Mouse (Mus musculus): Measurements from ENCODE around the gene Foxc2. TPM values are rescaled to one million over a fixed set of nuclear protein-coding genes. Genes with fewer than 3 reads are reported as not detected.

The Foxc2 gene
- polyA plus RNA-seq (2015; fragmentation: Nextera tagmentation; extraction: Ambion mirVana) = 33.0 and 42.5 TPM in 2 replicates

DNA sequence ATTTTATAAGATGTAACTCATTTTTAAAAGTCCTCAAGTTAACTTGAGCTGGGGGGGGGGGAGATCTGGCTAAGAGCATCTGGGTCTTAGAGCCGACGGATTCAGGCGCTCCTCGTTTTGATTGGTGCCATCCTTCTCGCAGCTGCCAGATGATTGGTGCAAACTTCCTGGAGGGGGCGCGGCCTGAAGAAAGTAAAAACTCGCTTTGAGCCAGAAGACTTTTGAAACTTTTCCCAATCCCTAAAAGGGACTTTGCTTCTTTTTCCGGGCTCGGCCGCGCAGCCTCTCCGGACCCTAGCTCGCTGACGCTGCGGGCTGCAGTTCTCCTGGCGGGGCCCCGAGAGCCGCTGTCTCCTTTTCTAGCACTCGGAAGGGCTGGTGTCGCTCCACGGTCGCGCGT, at the start of gene Foxc2:
Gene Foxc2 (plus strand): TSS at position 224 of the 400 bp plus-strand sequence.
- under 1% methylated on average over 25 of the region's 25 CpGs for WGBS
- 0 out of 2 replicates have a peak, but pooled peaks cover 7% of the 10 kb centered on the region for H3K4me1 ChIP-seq (replicated peaks; ENCODE audit: insufficient read depth, low read length)
- H3K27ac ChIP-seq = peak within 1 kb of the TSS; percentile 96
- DNase-seq (ENCODE audit: low spot score) (peak; percentile 99), ATAC-seq (replicated peaks; ENCODE audit: low FRiP score, low read depth) (peak; percentile 58; the same call in 1 of the 2 replicates)
- peak within 1 kb of the TSS; percentile 94 for H3K9ac ChIP-seq (ENCODE audit: low read depth, low read length)
- TF ChIP-seq CTCF (IDR thresholded peaks at IDR 0.05; ENCODE audit: low read depth) = peak; percentile 34; the same call in 1 of the 2 replicates
- peaks cover 8% of the 10 kb centered on the region; the same call in 1 of the 2 replicates for H3K36me3 ChIP-seq (ENCODE audit: insufficient read depth, low read length)
- H3K9me3 ChIP-seq (replicated peaks; ENCODE audit: low read length) = no peaks in the 10 kb centered on the region
- H3K4me2 ChIP-seq (ENCODE audit: low read length) = peak within 1 kb of the TSS; percentile 71
- H3K27me3 ChIP-seq (ENCODE audit: insufficient read depth, low read length) = peaks cover 8% of the 10 kb centered on the region; the same call in 1 of the 2 replicates
- H3K4me3 ChIP-seq (replicated peaks; ENCODE audit: low read depth, low read length) = peak within 1 kb of the TSS; percentile 86

DNA sequence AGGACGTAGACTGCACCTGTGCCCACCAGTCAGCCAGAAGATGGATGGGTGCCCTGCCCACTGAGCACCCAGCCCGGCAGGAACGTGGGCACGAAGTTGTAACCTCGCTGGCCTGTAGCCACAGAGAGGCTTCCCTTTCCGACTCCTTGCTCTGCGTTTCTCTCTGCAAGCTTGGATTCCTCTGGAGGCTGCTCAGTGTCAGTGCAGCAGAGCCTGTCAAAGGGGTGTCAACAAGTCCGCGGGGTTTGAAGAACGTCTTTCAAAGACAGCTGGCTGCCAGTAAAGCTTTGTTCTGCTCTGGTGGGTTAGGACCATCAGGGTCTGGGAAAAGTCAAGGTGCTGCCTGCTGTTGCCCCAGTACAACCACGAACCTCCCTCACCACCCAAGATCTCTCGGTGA, 44.5 kb upstream of the Foxc2 start:
- Histone ChIP-seq H3K9me3 (replicated peaks; ENCODE audit: low read length) (no peaks in the 10 kb centered on the region), H3K4me1 (replicated peaks; ENCODE audit: insufficient read depth, low read length) (peaks cover 6% of the 10 kb centered on the region; the same call in 1 of the 2 replicates), H3K9ac (ENCODE audit: low read depth, low read length) (no peak overlapping the region), H3K27ac (no peak overlapping the region), H3K4me2 (ENCODE audit: low read length) (no peak overlapping the region), H3K36me3 (ENCODE audit: insufficient read depth, low read length) (no peaks in the 10 kb centered on the region), H3K4me3 (replicated peaks; ENCODE audit: low read depth, low read length) (no peak overlapping the region), H3K27me3 (ENCODE audit: insufficient read depth, low read length) (peaks cover 66% of the 10 kb centered on the region)
- WGBS = 3% methylated on average over 12 of the region's 12 CpGs
- peak; percentile 69 for DNase-seq (ENCODE audit: low spot score)
- 0 out of 2 replicates have a peak, but pooled peaks have one; percentile 25 for ATAC-seq (replicated peaks; ENCODE audit: low FRiP score, low read depth)
- TF ChIP-seq CTCF (IDR thresholded peaks at IDR 0.05; ENCODE audit: low read depth) = peak; percentile 41

DNA sequence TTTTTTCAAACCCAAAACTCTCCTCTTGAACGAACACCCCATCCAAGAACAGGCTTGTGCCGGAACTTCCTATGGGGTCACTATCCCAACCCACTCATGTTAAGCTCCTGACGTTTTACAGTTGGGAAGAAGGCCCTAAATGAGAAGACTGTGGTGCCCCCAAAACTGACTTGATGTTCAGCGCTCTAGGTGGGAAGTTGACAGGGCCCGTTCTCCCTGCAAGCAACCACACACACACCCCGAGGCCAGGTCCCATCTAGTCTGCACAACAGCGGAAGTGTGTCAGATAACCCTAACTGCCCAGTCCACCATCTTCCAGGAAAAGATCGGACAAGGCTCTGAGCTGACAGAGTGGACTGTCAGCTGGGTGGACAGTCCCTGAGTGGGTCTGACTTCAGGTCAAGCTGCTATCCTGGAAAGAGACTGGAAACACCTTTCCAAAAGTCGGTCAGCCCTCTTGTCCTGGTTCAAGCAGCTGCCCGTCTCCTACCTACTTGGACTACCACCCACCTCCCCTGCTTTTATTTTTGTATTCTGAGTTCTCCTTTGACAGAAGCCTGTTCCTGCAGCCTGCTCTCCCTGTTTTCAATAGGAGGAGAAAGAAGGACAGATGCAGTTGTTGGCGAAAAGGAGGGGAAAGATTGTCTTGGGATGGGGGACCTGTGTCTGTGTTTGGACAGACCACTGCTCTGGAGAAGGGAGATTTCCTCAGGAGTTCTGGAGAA, 43.4 kb upstream of the Foxc2 start:
- Histone ChIP-seq H3K27me3 (ENCODE audit: insufficient read depth, low read length) (peaks cover 77% of the 10 kb centered on the region), H3K4me1 (replicated peaks; ENCODE audit: insufficient read depth, low read length) (peaks cover 6% of the 10 kb centered on the region; the same call in 1 of the 2 replicates), H3K36me3 (ENCODE audit: insufficient read depth, low read length) (no peaks in the 10 kb centered on the region), H3K9me3 (replicated peaks; ENCODE audit: low read length) (no peaks in the 10 kb centered on the region), H3K27ac (no peak overlapping the region), H3K9ac (ENCODE audit: low read depth, low read length) (no peak overlapping the region), H3K4me2 (ENCODE audit: low read length) (no peak overlapping the region), H3K4me3 (replicated peaks; ENCODE audit: low read depth, low read length) (no peak overlapping the region)
- ATAC-seq (replicated peaks; ENCODE audit: low FRiP score, low read depth) (no peak), DNase-seq (ENCODE audit: low spot score) (no peak)
- 14% methylated on average over 11 of the region's 11 CpGs for WGBS
- no peak for TF ChIP-seq CTCF (IDR thresholded peaks at IDR 0.05; ENCODE audit: low read depth)

DNA sequence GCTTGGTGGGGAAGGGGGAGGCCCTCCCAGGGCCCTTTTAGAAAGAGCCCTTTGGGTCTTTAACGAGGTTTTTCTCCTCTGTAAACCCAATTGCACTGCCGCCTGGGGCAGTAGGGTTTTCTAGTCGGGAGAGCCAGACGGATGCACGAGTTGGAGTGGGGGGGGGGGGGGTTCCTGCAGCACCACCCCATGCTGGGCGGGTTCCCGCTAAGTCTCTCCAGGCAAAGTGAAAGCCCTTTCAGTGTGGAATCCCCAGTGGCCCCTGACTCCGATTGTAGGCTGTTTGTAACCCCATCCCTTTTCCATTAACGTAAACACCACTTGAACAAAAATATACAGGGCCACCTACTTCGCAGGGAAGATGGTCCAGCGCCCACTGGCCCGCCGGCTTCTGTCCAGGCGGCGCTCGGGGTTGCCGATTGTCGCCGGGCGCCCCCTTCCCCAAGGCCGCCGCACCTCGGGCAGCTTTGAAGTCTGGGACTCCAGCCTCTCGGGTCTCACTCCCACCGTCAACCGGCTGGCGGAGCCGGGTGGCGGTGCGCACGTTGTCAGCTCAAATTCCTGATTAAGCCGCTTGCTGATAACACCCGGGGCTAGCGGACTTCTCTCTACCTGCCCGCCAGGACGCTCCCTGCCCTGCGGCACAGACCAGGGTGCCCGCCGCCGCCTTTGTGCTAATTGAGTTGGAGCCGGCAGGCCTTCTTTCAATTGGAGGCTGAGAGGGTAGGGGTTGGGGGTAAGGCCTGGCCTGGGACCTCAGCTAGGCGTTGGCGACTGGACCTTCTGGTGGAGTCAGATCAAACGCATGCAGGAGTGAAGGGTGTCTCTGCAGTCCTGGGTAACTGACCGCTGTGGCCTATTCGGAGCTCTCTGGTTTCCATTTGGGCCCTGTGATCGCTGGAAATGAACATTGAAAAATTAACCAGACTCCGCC, 42.5 kb upstream of the Foxc2 start:
- H3K27me3 ChIP-seq (ENCODE audit: insufficient read depth, low read length) = peaks cover 84% of the 10 kb centered on the region
- H3K4me3 ChIP-seq (replicated peaks; ENCODE audit: low read depth, low read length) = peak overlapping the region; percentile 13; the same call in 1 of the 2 replicates
- H3K27ac ChIP-seq = no peak overlapping the region
- TF ChIP-seq CTCF (IDR thresholded peaks at IDR 0.05; ENCODE audit: low read depth) = no peak
- H3K9me3 ChIP-seq (replicated peaks; ENCODE audit: low read length) = no peaks in the 10 kb centered on the region
- H3K4me1 ChIP-seq (replicated peaks; ENCODE audit: insufficient read depth, low read length) = peaks cover 6% of the 10 kb centered on the region; the same call in 1 of the 2 replicates
- DNase-seq (ENCODE audit: low spot score) (no peak), ATAC-seq (replicated peaks; ENCODE audit: low FRiP score, low read depth) (no peak)
- WGBS = 1% methylated on average over 48 of the region's 48 CpGs
- H3K4me2 ChIP-seq (ENCODE audit: low read length) = peak overlapping the region; percentile 35
- no peaks in the 10 kb centered on the region for H3K36me3 ChIP-seq (ENCODE audit: insufficient read depth, low read length)
- H3K9ac ChIP-seq (ENCODE audit: low read depth, low read length) = no peak overlapping the region

DNA sequence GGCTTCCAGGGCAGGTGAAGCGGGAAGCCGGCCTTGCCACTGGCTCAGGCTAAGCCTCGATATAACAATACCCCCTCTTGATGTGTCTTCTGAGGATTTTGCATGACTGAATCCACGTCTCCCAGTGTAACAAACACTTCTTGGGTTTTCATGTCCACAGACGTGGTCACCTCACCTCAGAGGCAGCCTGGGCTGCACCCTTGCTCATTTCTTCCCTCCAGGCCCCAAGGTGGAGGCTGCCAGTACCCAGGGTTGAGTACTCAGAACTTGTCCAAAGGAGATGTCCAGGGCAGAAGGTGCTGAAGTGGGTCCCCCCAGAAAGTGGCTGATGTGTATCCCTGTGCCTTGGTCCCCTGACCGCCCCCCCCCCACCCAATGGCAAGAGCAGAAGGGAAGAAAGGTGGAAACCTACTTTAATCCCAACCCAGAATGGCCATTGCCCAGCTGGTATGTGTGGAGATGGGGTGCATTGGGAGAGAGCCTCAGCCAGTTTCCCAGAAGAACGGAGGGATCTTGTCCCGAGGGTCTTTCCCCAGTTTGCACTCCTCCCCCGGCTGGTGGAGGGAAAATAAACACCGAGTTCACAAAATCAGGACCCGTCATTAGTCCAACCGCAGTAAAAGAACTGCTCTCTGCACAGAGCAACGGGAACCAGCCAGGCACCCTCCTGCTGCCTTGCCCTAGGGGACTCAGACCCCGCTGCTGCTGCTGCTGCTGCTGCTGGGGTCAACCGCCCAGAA, 41.7 kb upstream of the Foxc2 start:
- WGBS = 2% methylated on average over 15 of the region's 15 CpGs
- Histone ChIP-seq H3K4me1 (replicated peaks; ENCODE audit: insufficient read depth, low read length) (peaks cover 6% of the 10 kb centered on the region; the same call in 1 of the 2 replicates), H3K36me3 (ENCODE audit: insufficient read depth, low read length) (no peaks in the 10 kb centered on the region), H3K9ac (ENCODE audit: low read depth, low read length) (no peak overlapping the region), H3K4me2 (ENCODE audit: low read length) (no peak overlapping the region), H3K27me3 (ENCODE audit: insufficient read depth, low read length) (peaks cover 93% of the 10 kb centered on the region), H3K9me3 (replicated peaks; ENCODE audit: low read length) (no peaks in the 10 kb centered on the region), H3K4me3 (replicated peaks; ENCODE audit: low read depth, low read length) (no peak overlapping the region), H3K27ac (no peak overlapping the region)
- ATAC-seq (replicated peaks; ENCODE audit: low FRiP score, low read depth) (no peak), DNase-seq (ENCODE audit: low spot score) (no peak)
- TF ChIP-seq CTCF (IDR thresholded peaks at IDR 0.05; ENCODE audit: low read depth) = no peak
